Mouse (Mus musculus): ENCODE measurements around the gene Mgat5.
A peak's percentile ranks its signal among the peaks of the same experiment; 100 is the strongest.

Gene Mgat5

DNA sequence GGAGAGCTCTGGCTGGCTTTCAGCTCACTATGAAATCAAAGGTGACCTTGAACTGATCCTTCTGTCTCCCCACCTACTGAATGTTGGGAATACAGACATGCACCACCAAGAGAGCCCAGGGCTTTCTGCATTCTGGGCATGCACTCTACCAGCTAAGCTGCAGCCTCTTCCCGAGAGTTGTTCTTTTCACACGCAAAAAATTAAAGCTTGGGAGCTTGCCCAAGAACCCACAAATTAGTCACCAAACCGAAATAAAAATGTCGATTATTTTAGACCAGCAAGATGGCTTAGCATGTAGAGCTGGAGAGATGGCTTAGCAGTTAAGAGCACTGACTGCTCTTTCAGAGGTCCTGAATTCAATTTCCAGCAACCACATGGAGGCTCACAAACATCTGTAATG is 230.0 kb downstream of the Mgat5 start:
- no peak for DNase-seq (ENCODE audit: low spot score in 2 of 2)

GRCm38 (mm10) chr1:127437091-127437490 is 232.3 kb downstream of the Mgat5 start:
- no peak for DNase-seq (ENCODE audit: low spot score in 2 of 2)

DNA sequence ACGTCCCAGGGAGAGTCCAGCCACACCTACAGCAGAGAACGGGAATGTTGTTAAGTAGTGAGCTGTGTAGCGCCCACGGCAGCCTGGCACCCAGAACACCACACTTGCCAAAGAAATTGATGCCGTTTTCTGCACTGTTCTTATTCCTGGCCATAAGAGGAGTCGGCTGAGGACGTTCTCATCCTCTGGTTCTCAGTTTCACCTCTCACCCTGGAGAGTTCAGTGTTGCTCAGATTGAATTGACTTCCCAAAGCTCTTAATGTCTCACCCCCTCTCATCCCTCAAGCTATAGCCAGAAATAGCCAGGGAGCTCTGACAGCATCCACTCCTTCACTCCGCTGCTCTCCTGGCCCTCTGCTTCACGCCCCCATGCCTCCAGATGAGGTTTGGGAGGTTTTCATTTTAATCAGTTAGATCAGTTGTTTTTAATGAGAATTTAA is 234.7 kb downstream of the Mgat5 start:
- DNase-seq (ENCODE audit: low spot score in 2 of 2), result no peak

- DNase-seq (ENCODE audit: low spot score in 2 of 2), result no peak
Observed at GRCm38 (mm10) chr1:127441007-127441406, 236.2 kb downstream of the Mgat5 start.

DNA sequence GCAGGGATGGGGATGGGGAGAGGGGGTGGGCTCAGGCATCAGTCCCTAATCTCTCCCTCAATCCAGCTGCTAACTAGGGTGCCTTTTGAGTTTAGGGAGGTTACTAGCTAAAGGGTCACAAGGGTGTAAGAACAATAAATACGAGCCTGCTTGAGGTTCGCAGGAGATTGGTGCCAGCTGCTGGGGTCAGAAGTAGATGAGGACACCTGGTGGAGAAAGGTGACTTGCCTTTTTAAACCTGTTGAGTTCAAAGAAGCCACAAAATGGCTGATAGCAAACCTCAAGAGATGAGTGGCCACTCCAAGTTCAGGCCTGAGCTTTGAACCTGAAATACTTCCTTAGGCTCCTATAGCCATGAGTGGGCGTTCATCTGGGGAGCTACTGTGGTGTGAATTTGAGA is 236.9 kb downstream of the Mgat5 start:
- no peak for DNase-seq (ENCODE audit: low spot score in 2 of 2)

DNA sequence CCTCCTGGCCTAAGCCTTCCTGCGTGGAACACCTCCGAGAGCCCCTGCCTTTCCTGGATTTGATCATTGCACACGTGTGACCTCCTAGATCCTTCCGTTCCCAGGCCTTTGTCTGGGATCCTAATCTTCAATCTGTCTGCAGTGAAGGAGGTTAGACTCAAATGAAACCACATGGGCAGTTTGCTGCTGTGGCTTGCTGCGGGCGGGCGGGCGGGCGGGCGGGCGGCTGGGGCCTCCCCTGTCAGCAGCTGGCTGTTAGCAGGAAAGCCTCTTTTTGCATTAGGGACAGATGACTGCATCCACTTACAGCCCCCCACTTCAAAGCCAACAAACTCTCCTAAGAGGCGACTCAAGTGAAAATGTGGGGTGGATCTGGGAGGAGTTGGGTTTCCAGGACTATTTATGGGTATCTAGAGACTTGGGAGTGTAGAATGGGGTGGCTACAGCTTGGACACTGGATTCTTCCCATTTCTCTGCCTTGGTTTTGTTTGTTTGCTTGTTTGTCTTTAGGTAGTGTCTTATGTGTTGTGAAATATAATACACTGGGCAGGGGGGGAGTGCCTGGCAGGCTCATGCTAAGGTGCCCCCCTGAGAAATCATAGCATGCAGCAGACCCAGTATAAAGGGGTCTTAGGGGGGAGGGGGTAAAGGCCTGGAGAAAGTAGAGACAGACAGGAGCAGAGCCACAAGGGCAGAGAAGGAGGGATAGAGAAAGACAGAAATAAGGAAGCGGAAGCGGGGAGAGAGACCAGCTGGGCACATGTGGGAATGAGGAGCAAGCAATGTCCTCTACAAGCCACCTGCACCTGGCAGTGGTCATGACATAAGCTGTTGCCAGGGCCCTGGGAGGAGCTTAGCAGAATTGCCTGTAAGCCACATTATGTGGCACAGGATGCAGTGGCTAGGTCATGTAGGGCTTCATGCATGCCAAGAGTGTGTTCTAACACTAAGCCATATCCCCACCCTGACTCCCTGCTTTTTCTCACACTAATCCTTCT is 238.4 kb downstream of the Mgat5 start:
- no peak for DNase-seq (ENCODE audit: low spot score in 2 of 2)

GRCm38 (mm10) chr1:127444836-127445485 is 240.1 kb downstream of the Mgat5 start:
- DNase-seq (ENCODE audit: low spot score in 2 of 2), result no peak

- no peak for DNase-seq (ENCODE audit: low spot score in 2 of 2)
Observed at GRCm38 (mm10) chr1:127453397-127453796, 248.6 kb downstream of the Mgat5 start.

DNA sequence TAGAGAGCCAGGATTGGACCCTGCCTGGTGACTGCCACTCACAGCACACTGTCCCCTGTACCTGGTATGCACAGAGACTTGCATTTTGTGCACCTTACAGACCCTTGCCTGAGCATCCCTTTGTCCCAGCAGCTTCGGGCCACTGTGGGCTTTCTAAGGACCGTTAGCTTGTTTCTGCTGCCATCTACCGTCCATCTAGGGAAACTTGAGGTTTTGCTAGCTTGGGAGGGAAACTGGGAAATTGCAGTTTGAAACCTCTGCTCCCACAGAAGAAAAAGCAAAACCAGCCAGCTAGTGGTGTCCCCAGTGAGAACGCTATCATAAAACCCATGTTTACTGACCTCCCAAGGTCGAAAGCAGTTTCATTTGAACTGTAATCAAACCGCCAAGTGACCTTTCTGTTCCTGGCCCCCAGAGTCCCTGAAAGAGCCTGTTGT is 254.2 kb downstream of the Mgat5 start:
- peak in 1 of 2 experiments; percentile 51 for DNase-seq (ENCODE audit: low spot score in 2 of 2)

DNA sequence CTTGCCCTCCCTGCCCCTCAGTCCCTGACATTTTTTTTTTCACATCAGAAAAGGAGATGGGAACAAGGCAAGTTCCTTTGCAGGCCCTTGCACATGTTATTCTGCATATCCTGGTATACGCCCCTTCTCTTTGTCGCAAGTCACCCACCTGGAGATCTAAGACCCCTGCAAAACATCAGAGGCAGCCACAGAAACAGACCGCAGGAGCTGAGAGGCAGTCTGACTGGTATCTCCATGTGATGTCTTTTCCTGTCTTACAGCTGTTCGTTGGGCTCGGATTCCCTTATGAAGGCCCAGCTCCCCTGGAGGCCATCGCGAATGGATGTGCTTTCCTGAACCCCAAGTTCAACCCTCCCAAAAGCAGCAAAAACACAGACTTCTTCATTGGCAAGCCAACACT is 254.8 kb downstream of the Mgat5 start:
- no peak for DNase-seq (ENCODE audit: low spot score in 2 of 2)

GRCm38 (mm10) chr1:127461017-127461416 is 256.2 kb downstream of the Mgat5 start:
- no peak for DNase-seq (ENCODE audit: low spot score in 2 of 2)

DNA sequence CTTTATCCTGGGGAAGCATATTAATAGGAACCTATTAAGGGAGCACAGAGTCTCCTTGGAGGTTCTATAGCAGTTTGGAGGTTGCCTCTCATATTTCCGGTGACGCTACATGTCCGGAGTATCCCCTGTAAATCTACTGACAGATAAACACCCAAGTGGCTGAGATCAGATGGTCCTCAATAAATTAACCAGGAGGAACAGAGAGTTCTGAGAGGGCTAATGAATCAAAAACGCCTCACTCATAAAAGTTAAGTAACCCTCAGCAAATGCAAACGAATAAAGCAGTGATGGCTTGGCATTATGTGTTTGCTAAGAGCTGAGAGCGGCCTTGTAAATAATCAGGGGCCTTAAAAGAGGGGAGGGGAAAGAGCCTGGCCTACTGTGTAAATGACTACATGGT is 259.2 kb downstream of the Mgat5 start:
- no peak for DNase-seq (ENCODE audit: low spot score in 2 of 2)

- no peak for DNase-seq (ENCODE audit: low spot score in 2 of 2)
Observed at GRCm38 (mm10) chr1:127465292-127465691, 260.5 kb downstream of the Mgat5 start.

GRCm38 (mm10) chr1:127467238-127467637 is 262.4 kb downstream of the Mgat5 start:
- no peak for DNase-seq (ENCODE audit: low spot score in 2 of 2)

GRCm38 (mm10) chr1:127470175-127470574 is 265.4 kb downstream of the Mgat5 start:
- no peak for DNase-seq (ENCODE audit: low spot score in 2 of 2)

DNA sequence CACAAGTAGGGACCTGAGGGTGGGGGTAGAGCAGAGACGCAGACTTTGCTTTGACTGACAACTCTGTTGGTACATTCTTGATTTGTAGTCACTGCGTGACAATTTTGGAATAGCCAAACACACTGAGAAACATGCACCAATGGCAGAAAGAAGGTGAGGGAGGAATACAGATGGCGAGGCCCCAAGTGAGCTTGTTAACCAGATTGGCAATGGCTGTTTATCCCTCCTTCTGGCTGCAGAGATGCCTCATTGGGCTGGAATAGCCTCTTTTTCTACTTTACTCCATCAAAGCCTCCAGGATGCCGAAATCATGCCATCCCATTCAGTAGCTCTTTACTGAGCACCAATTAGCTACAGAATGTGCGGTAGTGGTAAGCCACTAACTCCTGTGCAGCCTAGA is 270.9 kb downstream of the Mgat5 start:
- DNase-seq (ENCODE audit: low spot score in 2 of 2), result no peak

- no peak for DNase-seq (ENCODE audit: low spot score in 2 of 2)
Observed at GRCm38 (mm10) chr1:127482911-127483310, 278.1 kb downstream of the Mgat5 start.

- DNase-seq (ENCODE audit: low spot score in 2 of 2), result no peak
Observed at GRCm38 (mm10) chr1:127484188-127484587, 279.4 kb downstream of the Mgat5 start.

GRCm38 (mm10) chr1:127484826-127485225 is 280.0 kb downstream of the Mgat5 start:
- no peak for DNase-seq (ENCODE audit: low spot score in 2 of 2)

- DNase-seq (ENCODE audit: low spot score in 2 of 2), result no peak
Observed at GRCm38 (mm10) chr1:127487161-127487560, 282.3 kb downstream of the Mgat5 start.

GRCm38 (mm10) chr1:127496737-127497543 is 292.1 kb downstream of the Mgat5 start:
- DNase-seq (ENCODE audit: low spot score in 2 of 2), result peak in 1 of 2 experiments; percentile 41

GRCm38 (mm10) chr1:127498746-127499145 is 293.9 kb downstream of the Mgat5 start:
- no peak for DNase-seq (ENCODE audit: low spot score in 2 of 2)
